In genomic region chr4:12240941-12241571, GRCm38 (mm10) we compare ENCODE assay signal across 7 mouse cellular contexts.
DNase-seq lines count a peak whose midpoint lies in the region; ATAC-seq lines count a peak whose summit lies in the region.

No protein-coding gene starts in this region.

- no peak overlapping the region for H3K4me3 ChIP-seq in hindbrain, embryonic 14.5 days (replicated peaks; ENCODE audit: low read length)

- H3K9me3 ChIP-seq in hindbrain, embryonic 14.5 days (ENCODE audit: control insufficient read depth, low read length) = no peaks in the 10 kb centered on the region

- H3K4me1 ChIP-seq in hindbrain, embryonic 14.5 days (replicated peaks; ENCODE audit: control insufficient read depth, insufficient read depth, low read length) = 0 out of 2 replicates have a peak, but pooled peaks cover 5% of the 10 kb centered on the region

- ATAC-seq in hindbrain, embryonic 14.5 days (ENCODE audit: low FRiP score) = peak; percentile 82; the same call in 1 of the 2 replicates

- peak overlapping the region; percentile 43 for H3K4me2 ChIP-seq in hindbrain, embryonic 14.5 days (replicated peaks)

- no peaks in the 10 kb centered on the region for H3K36me3 ChIP-seq in hindbrain, embryonic 14.5 days (replicated peaks; ENCODE audit: control insufficient read depth, insufficient read depth)

- no peaks in the 10 kb centered on the region for H3K27me3 ChIP-seq in hindbrain, embryonic 14.5 days (ENCODE audit: control insufficient read depth, insufficient read depth, low read length)

- WGBS in hindbrain, embryonic 14.5 days = 3% methylated on average over 12 of the region's 12 CpGs

- H3K27ac ChIP-seq in hindbrain, embryonic 14.5 days = no peak overlapping the region

- H3K9ac ChIP-seq in hindbrain, embryonic 14.5 days = no peak overlapping the region

- peak; percentile 31 for DNase-seq in WW6 (ENCODE audit: low read depth, low spot score)
- DNase-seq in cerebellum, adult 8-10 months = peak; percentile 67
- peak; percentile 20 to 86 for DNase-seq in frontal cortex, adult 2 months (ENCODE audit: extremely low spot score in 1 of 2, low spot score in 1 of 2)
- DNase-seq in hindbrain, embryonic 14.5 days (ENCODE audit: low spot score) = peak; percentile 91
- peak; percentile 40 to 41 for DNase-seq in layer of hippocampus, postnatal 36 days
- peak; percentile 64 for DNase-seq in lung, postnatal 36 days
- DNase-seq in right cerebral cortex, postnatal 14 days = peak; percentile 65

Comparison
In these comparisons a context has a peak if more than half of its experiments do, and no peak if none do; other contexts are left out.
1. DNase-seq: peak in every context shown above with its lines; median percentile 91 in hindbrain, embryonic 14.5 days; 67 in cerebellum, adult 8-10 months; 65 in right cerebral cortex, postnatal 14 days; 64 in lung, postnatal 36 days; 53 in frontal cortex, adult 2 months; 40 in layer of hippocampus, postnatal 36 days; 31 in WW6.